Mouse (Mus musculus): ENCODE results near the gene Hspg2. TPM values are rescaled to one million over a fixed set of nuclear protein-coding genes. Genes with fewer than 3 reads are reported as not detected.

Gene Hspg2
- total and polyA plus RNA-seq, 3 experiments: 1.3 to 14.0 (median 5.5) TPM

DNA sequence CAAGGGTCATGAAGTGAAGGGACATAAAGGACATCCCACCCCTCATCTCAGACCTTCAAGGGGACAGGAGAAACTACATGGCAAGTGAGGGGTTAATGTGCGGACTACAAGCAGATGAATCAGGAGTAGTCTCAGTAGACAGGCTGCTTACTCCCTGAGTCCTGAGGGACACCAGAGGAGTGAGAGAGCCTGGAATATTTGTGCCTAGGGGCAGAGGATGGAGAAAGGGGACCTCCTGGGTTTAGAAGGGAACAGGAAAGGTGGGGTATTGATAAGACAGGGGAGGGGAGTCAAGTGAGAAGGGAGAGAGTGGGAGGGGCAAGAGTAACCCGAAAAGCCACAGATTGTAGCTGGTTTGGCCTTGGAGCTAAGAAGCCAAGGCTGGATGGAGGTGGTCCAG, 19.9 kb upstream of the Hspg2 start:
- Histone ChIP-seq H3K4me3 (replicated peaks in 1 of 3; ENCODE audit: low read depth in 2 of 3, low read length in 2 of 3, poor library complexity in 1 of 3) (no peak overlapping the region), H3K36me3 (replicated peaks in 1 of 2; ENCODE audit: control insufficient read depth in 1 of 2, insufficient read depth in 1 of 2, low read length in 1 of 2) (no peaks in the 10 kb centered on the region), H3K9me3 (replicated peaks; ENCODE audit: low read length) (no peaks in the 10 kb centered on the region), H3K4me2 (ENCODE audit: insufficient read depth, low read depth, poor library complexity, severe bottlenecking) (0 out of 2 replicates have a peak overlapping the region, but pooled peaks have one; percentile 13), H3K79me2 (replicated peaks; ENCODE audit: control insufficient read depth, extremely low read depth, insufficient read depth, poor library complexity, severe bottlenecking) (no peaks in the 10 kb centered on the region), H3K9ac (ENCODE audit: insufficient read depth, low read depth) (no peak overlapping the region), H3K4me1 (ENCODE audit: control insufficient read depth in 1 of 2, insufficient read depth in 2 of 2) (peaks cover 26 to 53% of the 10 kb centered on the region in 2 experiments), H3K27me3 (replicated peaks) (no peaks in the 10 kb centered on the region), H3K27ac (ENCODE audit: insufficient read depth, low read depth) (no peak overlapping the region)
- in situ Hi-C loops (cut with MboI; ENCODE audit: low pct_ligation_motif_present, low pct_unique_long_range_greater_than_20kb, low sequenced_read_pairs) (loop anchor here (5.0 to 25.0 kb wide), 2 partner anchors 99 to 361 kb away; no protein-coding TSS in a partner anchor), dilution Hi-C loops (cut with MboI; ENCODE audit: extremely low pct_ligation_motif_present, extremely low pct_unique_long_range_greater_than_20kb, low sequenced_read_pairs) (no loop called here)
- no peak for TF ChIP-seq NRF1 (IDR thresholded peaks at IDR 0.05; ENCODE audit: low read depth, low read length)
- no peak for TF ChIP-seq MAFK (IDR thresholded peaks at IDR 0.05; ENCODE audit: insufficient replicate concordance, low read length)
- DNase-seq (ENCODE audit: extremely low read depth): no peak

DNA sequence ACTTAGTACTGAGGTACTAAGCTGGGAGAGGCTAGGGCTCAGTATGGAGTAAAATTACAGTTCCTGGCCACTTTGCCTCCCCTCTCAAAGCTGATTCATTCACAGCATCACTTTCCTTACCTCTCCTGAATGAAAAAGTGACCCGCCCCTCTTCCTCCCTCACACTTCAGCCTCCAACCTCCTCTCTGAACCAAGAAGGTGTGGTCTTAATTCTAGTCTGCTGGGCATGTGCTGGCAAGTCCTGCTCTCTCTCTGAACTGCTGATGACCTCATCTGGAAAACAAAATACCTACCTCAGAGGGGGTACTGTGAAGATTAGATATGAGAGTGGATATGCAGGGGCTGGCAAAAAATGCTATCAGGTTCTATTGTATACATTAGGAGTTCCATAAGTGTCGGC, 19.4 kb upstream of the Hspg2 start:
- Histone ChIP-seq H3K4me2 (ENCODE audit: insufficient read depth, low read depth, poor library complexity, severe bottlenecking) (0 out of 2 replicates have a peak overlapping the region, but pooled peaks have one; percentile 13), H3K9me3 (replicated peaks; ENCODE audit: low read length) (no peaks in the 10 kb centered on the region), H3K79me2 (replicated peaks; ENCODE audit: control insufficient read depth, extremely low read depth, insufficient read depth, poor library complexity, severe bottlenecking) (no peaks in the 10 kb centered on the region), H3K27me3 (replicated peaks) (no peaks in the 10 kb centered on the region), H3K4me1 (ENCODE audit: control insufficient read depth in 1 of 2, insufficient read depth in 2 of 2) (peaks cover 26 to 53% of the 10 kb centered on the region in 2 experiments), H3K4me3 (replicated peaks in 1 of 3; ENCODE audit: low read depth in 2 of 3, low read length in 2 of 3, poor library complexity in 1 of 3) (no peak overlapping the region), H3K9ac (ENCODE audit: insufficient read depth, low read depth) (no peak overlapping the region), H3K36me3 (replicated peaks in 1 of 2; ENCODE audit: control insufficient read depth in 1 of 2, insufficient read depth in 1 of 2, low read length in 1 of 2) (no peaks in the 10 kb centered on the region), H3K27ac (ENCODE audit: insufficient read depth, low read depth) (no peak overlapping the region)
- TF ChIP-seq BHLHE40 (IDR thresholded peaks at IDR 0.05; ENCODE audit: low read depth, low read length) (peak; percentile 30; the same call in 1 of the 2 replicates), MEF2A (IDR thresholded peaks at IDR 0.05; ENCODE audit: borderline replicate concordance, low read depth, low read length) (peak; percentile 68), CHD1 (IDR thresholded peaks at IDR 0.05; ENCODE audit: low read depth, low read length) (peak; percentile 97; the same call in 1 of the 2 replicates), CTCF (conservative IDR thresholded peaks at IDR 0.05 in 1 of 2, IDR thresholded peaks at IDR 0.05 in 1 of 2; ENCODE audit: low read depth in 2 of 2, low read length in 2 of 2) (no peak), IRF4 (IDR thresholded peaks at IDR 0.05; ENCODE audit: low read depth, low read length) (peak; percentile 74; the same call in 1 of the 2 replicates), NRF1 (IDR thresholded peaks at IDR 0.05; ENCODE audit: low read depth, low read length) (peak; percentile 26; the same call in 1 of the 2 replicates), ETS1 (conservative IDR thresholded peaks at IDR 0.05; ENCODE audit: low read depth, low read length) (0 out of 2 replicates have a peak, but pooled peaks have one; percentile 8), RCOR1 (conservative IDR thresholded peaks at IDR 0.05; ENCODE audit: low read depth, low read length) (no peak), JUN (IDR thresholded peaks at IDR 0.05; ENCODE audit: insufficient read depth, low read depth, low read length) (peak; percentile 86), EP300 (IDR thresholded peaks at IDR 0.05; ENCODE audit: low read length) (peak; percentile 52; the same call in 1 of the 2 replicates)
- dilution Hi-C loops (cut with MboI; ENCODE audit: extremely low pct_ligation_motif_present, extremely low pct_unique_long_range_greater_than_20kb, low sequenced_read_pairs) (no loop called here), in situ Hi-C loops (cut with MboI; ENCODE audit: low pct_ligation_motif_present, low pct_unique_long_range_greater_than_20kb, low sequenced_read_pairs) (loop anchor here (5.0 to 25.0 kb wide), 2 partner anchors 98 to 362 kb away; no protein-coding TSS in a partner anchor)
- DNase-seq (ENCODE audit: extremely low read depth): peak; percentile 52

DNA sequence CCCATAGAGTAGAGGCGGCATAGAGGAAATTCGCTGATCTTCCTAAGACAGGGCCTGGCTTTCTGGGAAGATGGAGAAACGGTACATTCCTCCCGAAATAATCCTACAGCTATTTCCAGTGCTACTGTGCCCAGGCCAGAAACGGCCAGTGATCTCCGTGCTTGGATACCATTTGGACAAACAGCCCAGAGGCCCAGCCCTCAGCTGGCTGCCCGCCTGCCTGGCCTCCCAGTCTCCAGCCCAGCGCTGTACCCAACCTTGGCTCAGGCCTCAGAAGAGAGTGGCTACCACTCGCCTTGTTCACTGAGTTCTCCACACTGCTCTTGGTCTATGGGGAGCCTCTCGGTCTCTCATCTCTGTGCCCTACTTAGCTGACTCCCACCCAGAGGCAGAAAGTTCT, 18.9 kb upstream of the Hspg2 start:
- Histone ChIP-seq H3K4me2 (ENCODE audit: insufficient read depth, low read depth, poor library complexity, severe bottlenecking) (no peak overlapping the region), H3K9me3 (replicated peaks; ENCODE audit: low read length) (no peaks in the 10 kb centered on the region), H3K9ac (ENCODE audit: insufficient read depth, low read depth) (no peak overlapping the region), H3K27ac (ENCODE audit: insufficient read depth, low read depth) (no peak overlapping the region), H3K4me1 (ENCODE audit: control insufficient read depth in 1 of 2, insufficient read depth in 2 of 2) (peaks cover 26 to 51% of the 10 kb centered on the region in 2 experiments), H3K36me3 (replicated peaks in 1 of 2; ENCODE audit: control insufficient read depth in 1 of 2, insufficient read depth in 1 of 2, low read length in 1 of 2) (no peaks in the 10 kb centered on the region), H3K27me3 (replicated peaks) (no peaks in the 10 kb centered on the region), H3K79me2 (replicated peaks; ENCODE audit: control insufficient read depth, extremely low read depth, insufficient read depth, poor library complexity, severe bottlenecking) (no peaks in the 10 kb centered on the region), H3K4me3 (replicated peaks in 1 of 3; ENCODE audit: low read depth in 2 of 3, low read length in 2 of 3, poor library complexity in 1 of 3) (no peak overlapping the region)
- no peak for TF ChIP-seq USF1 (IDR thresholded peaks at IDR 0.05; ENCODE audit: low read depth, low read length)
- no peak for TF ChIP-seq MXI1 (IDR thresholded peaks at IDR 0.05; ENCODE audit: low read depth, low read length)
- TF ChIP-seq MYC (IDR thresholded peaks at IDR 0.05; ENCODE audit: low read depth, low read length): no peak
- TF ChIP-seq NELFE (IDR thresholded peaks at IDR 0.05; ENCODE audit: low read depth, low read length): no peak
- no peak for TF ChIP-seq ZKSCAN1 (IDR thresholded peaks at IDR 0.05; ENCODE audit: borderline replicate concordance, low read depth, low read length)
- TF ChIP-seq MAX (IDR thresholded peaks at IDR 0.05; ENCODE audit: low read length): no peak
- TF ChIP-seq POLR2A (IDR thresholded peaks at IDR 0.05; ENCODE audit: low read depth, low read length): no peak
- TF ChIP-seq ZMIZ1 (IDR thresholded peaks at IDR 0.05; ENCODE audit: low read depth, low read length): no peak
- dilution Hi-C loops (cut with MboI; ENCODE audit: extremely low pct_ligation_motif_present, extremely low pct_unique_long_range_greater_than_20kb, low sequenced_read_pairs): no loop called here
- in situ Hi-C loops (cut with MboI; ENCODE audit: low pct_ligation_motif_present, low pct_unique_long_range_greater_than_20kb, low sequenced_read_pairs): loop anchor here (5.0 to 25.0 kb wide), 2 partner anchors 98 to 362 kb away; no protein-coding TSS in a partner anchor
- no peak for DNase-seq (ENCODE audit: extremely low read depth)

Measured in CH12.LX (cell line).